Mouse (Mus musculus) ES-Bruce4 (cell line): ENCODE data around the gene Suox.

Experiments used
- CTCF ChIP-seq: IDR thresholded peaks from one replicate; pipeline ENCODE4 v1.8.1; 2011; ENCODE audit warnings: low read depth, low read length
- POLR2A ChIP-seq: IDR thresholded peaks from one replicate; pipeline ENCODE4 v1.8.1; 2011; ENCODE audit warnings: low read length; ENCODE audit not compliant: insufficient read depth

GRCm38 (mm10) chr10:128704491-128705316 lies 30.8 kb upstream of the Suox start, which contains the start of gene Cdk2:
- TF ChIP-seq POLR2A (peak; percentile 84), CTCF (no peak)
